Comparison of ENCODE assay signal across 11 mouse cellular contexts in genomic region chr15:83683051-83683561, GRCm38 (mm10). TPM values are rescaled to one million over a fixed set of nuclear protein-coding genes. Genes with fewer than 3 reads are reported as not detected.
DNase-seq lines count a peak whose midpoint lies in the region; ATAC-seq and TF ChIP-seq lines count a peak whose summit lies in the region.
"Had no signal": no experiment of that assay in that cellular context is flagged by ENCODE, and none has a peak within 500 bp of the region (broad histone marks: within the 10 kb centered on the region; RNA-seq: fewer than 3 reads in every experiment).

No protein-coding gene starts in this region.

- no peak for ATAC-seq in hindbrain, embryonic 14.5 days (ENCODE audit: low FRiP score)
- ATAC-seq in intestine, postnatal 0 days: no peak
- ATAC-seq: CD4-positive, CD25-positive, alpha-beta regulatory T cell, adult 4 months had no signal

- WGBS in hindbrain, embryonic 10.5 days: 54% methylated on average over 15 of the region's 15 CpGs
- WGBS in hindbrain, embryonic 14.5 days: 69% methylated on average over 15 of the region's 15 CpGs
- WGBS in intestine, postnatal 0 days: 49% methylated on average over 15 of the region's 15 CpGs

- H3K4me3 ChIP-seq in hindbrain, embryonic 10.5 days: no peak overlapping the region
- H3K4me3 ChIP-seq in hindbrain, embryonic 14.5 days (replicated peaks; ENCODE audit: low read length): no peak overlapping the region
- no peak overlapping the region for H3K4me3 ChIP-seq in intestine, postnatal 0 days (ENCODE audit: low read depth, low read length)

- peaks cover 78% of the 10 kb centered on the region for H3K4me1 ChIP-seq in hindbrain, embryonic 10.5 days (replicated peaks)
- H3K4me1 ChIP-seq in hindbrain, embryonic 14.5 days (replicated peaks; ENCODE audit: control insufficient read depth, insufficient read depth, low read length): peaks cover 11% of the 10 kb centered on the region
- no peaks in the 10 kb centered on the region for H3K4me1 ChIP-seq in intestine, postnatal 0 days (replicated peaks; ENCODE audit: control insufficient read depth, insufficient read depth, low read length)

- H3K9me3 ChIP-seq in hindbrain, embryonic 10.5 days: 0 out of 2 replicates have a peak, but pooled peaks cover 2% of the 10 kb centered on the region
- no peaks in the 10 kb centered on the region for H3K9me3 ChIP-seq in hindbrain, embryonic 14.5 days (ENCODE audit: control insufficient read depth, low read length)
- H3K9me3 ChIP-seq in intestine, postnatal 0 days (ENCODE audit: control insufficient read depth): no peaks in the 10 kb centered on the region

- intact Hi-C loops in left cerebral cortex, postnatal 4 days (cut with DNase I): no loop called here

- peaks cover 30% of the 10 kb centered on the region for H3K27me3 ChIP-seq in hindbrain, embryonic 10.5 days (ENCODE audit: insufficient read depth, poor library complexity, severe bottlenecking)
- no peaks in the 10 kb centered on the region for H3K27me3 ChIP-seq in hindbrain, embryonic 14.5 days (ENCODE audit: control insufficient read depth, insufficient read depth, low read length)
- no peaks in the 10 kb centered on the region for H3K27me3 ChIP-seq in intestine, postnatal 0 days (replicated peaks; ENCODE audit: control insufficient read depth, insufficient read depth, low read length)

- no peak overlapping the region for H3K9ac ChIP-seq in hindbrain, embryonic 14.5 days
- no peak overlapping the region for H3K9ac ChIP-seq in intestine, postnatal 0 days (ENCODE audit: low read depth, low read length)

- peak; percentile 25 for TF ChIP-seq CTCF in intestine, postnatal 0 days (IDR thresholded peaks at IDR 0.05; ENCODE audit: low read depth)

- peak overlapping the region; percentile 62 for H3K27ac ChIP-seq in hindbrain, embryonic 10.5 days
- H3K27ac ChIP-seq in hindbrain, embryonic 14.5 days: no peak overlapping the region
- no peak overlapping the region for H3K27ac ChIP-seq in intestine, postnatal 0 days (ENCODE audit: low read depth, low read length)

- no peak overlapping the region for H3K4me2 ChIP-seq in hindbrain, embryonic 14.5 days (replicated peaks)
- H3K4me2 ChIP-seq in intestine, postnatal 0 days (replicated peaks; ENCODE audit: low read depth): no peak overlapping the region

- DNase-seq in hindbrain, embryonic 10.5 days (ENCODE audit: low spot score): peak; percentile 40
- no peak for DNase-seq in hindbrain, embryonic 14.5 days (ENCODE audit: low spot score)
- DNase-seq in embryo, embryonic 10 days (ENCODE audit: low spot score): peak; percentile 71
- DNase-seq in lung, postnatal 14 days: peak; percentile 53
- no peak for DNase-seq in T-cell, adult 2 months (ENCODE audit: low spot score)
- DNase-seq in left cerebral cortex, postnatal 4 days: no peak
- DNase-seq in ovary, postnatal 10 days (ENCODE audit: low spot score): no peak
- DNase-seq: cerebellum, postnatal 14 days; kidney, adult 18-20 months had no signal

- H3K36me3 ChIP-seq in hindbrain, embryonic 10.5 days: peaks cover 30% of the 10 kb centered on the region
- no peaks in the 10 kb centered on the region for H3K36me3 ChIP-seq in hindbrain, embryonic 14.5 days (replicated peaks; ENCODE audit: control insufficient read depth, insufficient read depth)
- no peaks in the 10 kb centered on the region for H3K36me3 ChIP-seq in intestine, postnatal 0 days (ENCODE audit: control insufficient read depth, insufficient read depth)

RNA-seq across cellular contexts. Expression of gene Scube1, which starts 41.7 kb away (rescaled TPM):
- 62.6 and 70.5 TPM in 2 replicates for polyA plus RNA-seq in hindbrain, embryonic 10.5 days (2016; fragmentation: Nextera tagmentation; extraction: Ambion mirVana)
- 10.4 and 12.7 TPM in 2 replicates for polyA plus RNA-seq in hindbrain, embryonic 14.5 days (2014; fragmentation: Nextera tagmentation; extraction: Ambion mirVana)
- 2.5 and 2.7 TPM in 2 replicates for polyA plus RNA-seq in intestine, postnatal 0 days (2015; fragmentation: Nextera tagmentation; extraction: Ambion mirVana)
- 10 to 100 TPM; 61.6 to 73.2 TPM for total RNA-seq in left cerebral cortex, postnatal 4 days (2021)
- polyA plus RNA-seq: CD4-positive, CD25-positive, alpha-beta regulatory T cell, adult 4 months had no signal

Comparison
In these comparisons a context has a peak if more than half of its experiments do, and no peak if none do; other contexts are left out.
1. DNase-seq: peak in hindbrain, embryonic 10.5 days (single experiment), embryo, embryonic 10 days (single experiment) and lung, postnatal 14 days (single experiment); none in hindbrain, embryonic 14.5 days (single experiment), T-cell, adult 2 months (single experiment), left cerebral cortex, postnatal 4 days (single experiment) and ovary, postnatal 10 days (single experiment).